Mouse (Mus musculus): ENCODE measurements around the gene Tmem88. TPM values are rescaled to one million over a fixed set of nuclear protein-coding genes. Genes with fewer than 3 reads are reported as not detected.

Tmem88 gene
- 7.1 and 8.7 TPM in 2 replicates for polyA plus RNA-seq (2015; fragmentation: Nextera tagmentation; extraction: Ambion mirVana)

GRCm38 (mm10) chr11:69398059-69398458 lies at the start of gene Tmem88:
TSS of gene Tmem88 (minus strand) at chr11:69398234.
- Histone ChIP-seq H3K9ac (peak within 1 kb of the TSS; percentile 87), H3K36me3 (peaks cover 53% of the 10 kb centered on the region), H3K4me1 (replicated peaks) (peaks cover 42% of the 10 kb centered on the region), H3K27me3 (peaks cover 27% of the 10 kb centered on the region), H3K27ac (peak within 1 kb of the TSS; percentile 98), H3K4me2 (peak within 1 kb of the TSS; percentile 80), H3K4me3 (peak within 1 kb of the TSS; percentile 66), H3K9me3 (no peaks in the 10 kb centered on the region)
- 5% methylated on average over 16 of the region's 16 CpGs for WGBS
- no peak for ATAC-seq (ENCODE audit: low FRiP score)

GRCm38 (mm10) chr11:69447299-69447698 lies 49.3 kb upstream of the Tmem88 start:
- WGBS, result 65% methylated on average over 7 of the region's 7 CpGs
- H3K9ac ChIP-seq, result no peak overlapping the region

GRCm38 (mm10) chr11:69443328-69443727 lies 45.3 kb upstream of the Tmem88 start:
- Histone ChIP-seq H3K27ac (no peak overlapping the region), H3K36me3 (no peaks in the 10 kb centered on the region), H3K9me3 (no peaks in the 10 kb centered on the region), H3K4me3 (no peak overlapping the region), H3K27me3 (no peaks in the 10 kb centered on the region), H3K4me2 (no peak overlapping the region), H3K9ac (no peak overlapping the region), H3K4me1 (replicated peaks) (peaks cover 12% of the 10 kb centered on the region)
- ATAC-seq (ENCODE audit: low FRiP score), result no peak
- 56% methylated on average over 5 of the region's 5 CpGs for WGBS

More at GRCm38 (mm10) chr11:69447299-69447698, 49.3 kb upstream of the Tmem88 start:
- Histone ChIP-seq H3K4me2 (no peak overlapping the region), H3K4me1 (replicated peaks) (peaks cover 16% of the 10 kb centered on the region), H3K36me3 (no peaks in the 10 kb centered on the region), H3K4me3 (no peak overlapping the region), H3K27ac (peak overlapping the region; percentile 36; the same call in 1 of the 2 replicates), H3K9me3 (no peaks in the 10 kb centered on the region), H3K27me3 (no peaks in the 10 kb centered on the region)
- no peak for ATAC-seq (ENCODE audit: low FRiP score)

- H3K9me3 ChIP-seq, result no peaks in the 10 kb centered on the region
- 60% methylated on average over 3 of the region's 3 CpGs for WGBS
These were observed 39.3 kb upstream of the Tmem88 start for GRCm38 (mm10) chr11:69437291-69437690.

GRCm38 (mm10) chr11:69433189-69433588 lies 35.2 kb upstream of the Tmem88 start:
- WGBS, result 66% methylated on average over 6 of the region's 6 CpGs
- Histone ChIP-seq H3K27ac (no peak overlapping the region), H3K4me2 (no peak overlapping the region), H3K4me1 (replicated peaks) (0 out of 2 replicates have a peak, but pooled peaks cover 7% of the 10 kb centered on the region), H3K27me3 (no peaks in the 10 kb centered on the region; the same call in 1 of the 2 replicates), H3K9ac (no peak overlapping the region), H3K4me3 (no peak overlapping the region), H3K36me3 (no peaks in the 10 kb centered on the region), H3K9me3 (no peaks in the 10 kb centered on the region)
- ATAC-seq (ENCODE audit: low FRiP score), result no peak

More at GRCm38 (mm10) chr11:69437291-69437690, 39.3 kb upstream of the Tmem88 start:
- ATAC-seq (ENCODE audit: low FRiP score), result no peak
- H3K9ac ChIP-seq, result no peak overlapping the region
- no peak overlapping the region for H3K27ac ChIP-seq
- H3K27me3 ChIP-seq, result no peaks in the 10 kb centered on the region
- H3K36me3 ChIP-seq, result no peaks in the 10 kb centered on the region
- H3K4me1 ChIP-seq (replicated peaks), result 0 out of 2 replicates have a peak, but pooled peaks cover 4% of the 10 kb centered on the region
- H3K4me2 ChIP-seq, result no peak overlapping the region
- H3K4me3 ChIP-seq, result no peak overlapping the region

- 78% methylated on average over 11 of the region's 11 CpGs for WGBS
- Histone ChIP-seq H3K9me3 (no peaks in the 10 kb centered on the region), H3K4me3 (no peak overlapping the region), H3K4me1 (replicated peaks) (0 out of 2 replicates have a peak, but pooled peaks cover 7% of the 10 kb centered on the region), H3K27ac (no peak overlapping the region), H3K36me3 (no peaks in the 10 kb centered on the region), H3K4me2 (no peak overlapping the region), H3K27me3 (no peaks in the 10 kb centered on the region; the same call in 1 of the 2 replicates), H3K9ac (no peak overlapping the region)
- ATAC-seq (ENCODE audit: low FRiP score), result no peak
These were observed 34.6 kb upstream of the Tmem88 start for GRCm38 (mm10) chr11:69432640-69432982.

GRCm38 (mm10) chr11:69431829-69432639 lies 34.0 kb upstream of the Tmem88 start:
- no peak overlapping the region for H3K9ac ChIP-seq
- 34% methylated on average over 11 of the region's 11 CpGs for WGBS

GRCm38 (mm10) chr11:69430631-69431030 lies 32.6 kb upstream of the Tmem88 start:
- no peak for ATAC-seq (ENCODE audit: low FRiP score)
- Histone ChIP-seq H3K4me2 (no peak overlapping the region), H3K9ac (no peak overlapping the region), H3K9me3 (no peaks in the 10 kb centered on the region), H3K36me3 (no peaks in the 10 kb centered on the region), H3K4me3 (no peak overlapping the region), H3K27ac (no peak overlapping the region), H3K27me3 (peaks cover 2% of the 10 kb centered on the region; the same call in 1 of the 2 replicates), H3K4me1 (replicated peaks) (0 out of 2 replicates have a peak, but pooled peaks cover 7% of the 10 kb centered on the region)
- 92% methylated on average over 15 of the region's 15 CpGs for WGBS

More at GRCm38 (mm10) chr11:69431829-69432639, 34.0 kb upstream of the Tmem88 start:
- H3K4me3 ChIP-seq, result no peak overlapping the region
- H3K4me2 ChIP-seq, result no peak overlapping the region
- ATAC-seq (ENCODE audit: low FRiP score), result 0 out of 2 replicates have a peak, but pooled peaks have one; percentile 43
- no peak overlapping the region for H3K27ac ChIP-seq
- H3K9me3 ChIP-seq, result no peaks in the 10 kb centered on the region
- H3K36me3 ChIP-seq, result no peaks in the 10 kb centered on the region
- H3K4me1 ChIP-seq (replicated peaks), result 0 out of 2 replicates have a peak, but pooled peaks cover 7% of the 10 kb centered on the region
- peaks cover 2% of the 10 kb centered on the region; the same call in 1 of the 2 replicates for H3K27me3 ChIP-seq

- H3K27ac ChIP-seq, result no peak overlapping the region
- no peak overlapping the region for H3K4me3 ChIP-seq
- no peak overlapping the region for H3K4me2 ChIP-seq
- no peaks in the 10 kb centered on the region for H3K9me3 ChIP-seq
- ATAC-seq (ENCODE audit: low FRiP score), result no peak
- H3K36me3 ChIP-seq, result no peaks in the 10 kb centered on the region
- WGBS, result 62% methylated on average over 2 of the region's 2 CpGs
- H3K9ac ChIP-seq, result no peak overlapping the region
- 0 out of 2 replicates have a peak, but pooled peaks cover 7% of the 10 kb centered on the region for H3K4me1 ChIP-seq (replicated peaks)
- H3K27me3 ChIP-seq, result peaks cover 2% of the 10 kb centered on the region; the same call in 1 of the 2 replicates
These were observed 31.3 kb upstream of the Tmem88 start for GRCm38 (mm10) chr11:69429313-69429712.

GRCm38 (mm10) chr11:69428751-69429150 lies 30.7 kb upstream of the Tmem88 start:
- WGBS, result 31% methylated on average over 4 of the region's 4 CpGs
- no peak for ATAC-seq (ENCODE audit: low FRiP score)
- Histone ChIP-seq H3K4me3 (no peak overlapping the region), H3K9ac (no peak overlapping the region), H3K27ac (no peak overlapping the region), H3K9me3 (no peaks in the 10 kb centered on the region), H3K36me3 (no peaks in the 10 kb centered on the region), H3K4me2 (no peak overlapping the region), H3K27me3 (peaks cover 7% of the 10 kb centered on the region; the same call in 1 of the 2 replicates), H3K4me1 (replicated peaks) (0 out of 2 replicates have a peak, but pooled peaks cover 7% of the 10 kb centered on the region)

GRCm38 (mm10) chr11:69426246-69426645 lies 28.2 kb upstream of the Tmem88 start:
- Histone ChIP-seq H3K4me1 (replicated peaks) (0 out of 2 replicates have a peak, but pooled peaks cover 5% of the 10 kb centered on the region), H3K9ac (no peak overlapping the region), H3K27ac (no peak overlapping the region), H3K4me2 (no peak overlapping the region), H3K4me3 (no peak overlapping the region), H3K27me3 (peaks cover 27% of the 10 kb centered on the region), H3K9me3 (no peaks in the 10 kb centered on the region), H3K36me3 (no peaks in the 10 kb centered on the region)
- no peak for ATAC-seq (ENCODE audit: low FRiP score)
- WGBS, result 88% methylated on average over 2 of the region's 2 CpGs

- Histone ChIP-seq H3K4me3 (no peak overlapping the region), H3K27me3 (peaks cover 43% of the 10 kb centered on the region), H3K9ac (no peak overlapping the region), H3K4me1 (replicated peaks) (peaks cover 27% of the 10 kb centered on the region), H3K27ac (no peak overlapping the region), H3K36me3 (no peaks in the 10 kb centered on the region), H3K9me3 (no peaks in the 10 kb centered on the region), H3K4me2 (no peak overlapping the region)
- 77% methylated on average over 6 of the region's 6 CpGs for whole genome bisulfite sequencing
- ATAC-seq (ENCODE audit: low FRiP score), result no peak
These were observed 25.9 kb upstream of the Tmem88 start for GRCm38 (mm10) chr11:69423885-69424284.

Data from hindbrain, embryonic 13.5 days (tissue).